Mouse (Mus musculus) kidney, postnatal 0 days (tissue): ENCODE measurements around the gene Cmip. TPM values are rescaled to one million over a fixed set of nuclear protein-coding genes. Genes with fewer than 3 reads are reported as not detected.

Experiments used
- ATAC-seq: fragments of 200-750 bp; cut with Nextera tagmentation; replicated peaks from 2 replicates; pipeline ENCODE4 v1.8.0; 2017; ENCODE audit warnings: low read depth, moderate number of reproducible peaks, moderate TSS enrichment, moderate library complexity; ENCODE audit not compliant: low FRiP score
- DNase-seq: peaks from one replicate; pipeline ENCODE4 v3.0.0-alpha.2; 2016; ENCODE audit warnings: low spot score
- H3K27ac ChIP-seq: fragments of 300-500 bp; sonication (generic); 2 replicates; pipeline ENCODE4 v1.5.1; 2014; ENCODE audit warnings: mild to moderate bottlenecking
- H3K27me3 ChIP-seq: fragments of 300-500 bp; sonication (generic); 2 replicates; pipeline ENCODE4 v1.6.1; 2014; ENCODE audit warnings: low read length, mixed read lengths; ENCODE audit not compliant: insufficient read depth
- H3K36me3 ChIP-seq: fragments of 300-500 bp; sonication (generic); 2 replicates; pipeline ENCODE4 v1.6.1; 2014; ENCODE audit warnings: low read length, mixed read lengths; ENCODE audit not compliant: insufficient read depth
- H3K4me1 ChIP-seq: fragments of 300-500 bp; sonication (generic); replicated peaks from 2 replicates; pipeline ENCODE4 v1.6.1; 2014; ENCODE audit warnings: antibody characterized with exemption, low read length, mixed read lengths; ENCODE audit not compliant: insufficient read depth
- H3K4me2 ChIP-seq: fragments of 300-500 bp; sonication (generic); 2 replicates; pipeline ENCODE4 v1.6.1; 2014; ENCODE audit warnings: mild to moderate bottlenecking, low read length, moderate library complexity, mixed read lengths
- H3K4me3 ChIP-seq: fragments of 300-500 bp; sonication (generic); replicated peaks from 2 replicates; pipeline ENCODE4 v1.5.1; 2014; ENCODE audit warnings: low read depth, low read length
- H3K9ac ChIP-seq: fragments of 300-500 bp; sonication (generic); 2 replicates; pipeline ENCODE4 v1.6.1; 2014; ENCODE audit warnings: low read depth, low read length
- H3K9me3 ChIP-seq: fragments of 300-500 bp; sonication (generic); replicated peaks from 2 replicates; pipeline ENCODE4 v1.6.1; 2016; ENCODE audit warnings: low read length, inconsistent platforms, mixed read lengths
- CTCF ChIP-seq: IDR thresholded peaks from 2 replicates; pipeline ENCODE4 v1.5.1; 2016; ENCODE audit warnings: antibody characterized with exemption, low read depth, mild to moderate bottlenecking, moderate library complexity
- WGBS: fragments of 180-500 bp; shearing (Covaris S2); extraction: QIAGEN DNeasy Blood & Tissue Kit; methylation state at CpG from one replicate; pipeline ENCODE4 v1.1.7; 2014; 5-methylcytosine and 5-hydroxymethylcytosine counted together
- polyA plus RNA-seq: library from polyadenylated mRNA; unstranded; fragments of >200 nt; fragmentation: Nextera tagmentation; extraction: Ambion mirVana; gene quantifications from 2 replicates; pipeline ENCODE4 v1.2.1, GENCODE M21; 2015

Cmip gene
- polyA plus RNA-seq, 1 experiment from 2014 or later = 36.8 TPM

GRCm38 (mm10) chr8:117386142-117386541, 129.3 kb downstream of the Cmip start:
- Histone ChIP-seq H3K9ac (no peak overlapping the region), H3K36me3 (no peaks in the 10 kb centered on the region), H3K9me3 (no peaks in the 10 kb centered on the region; the same call in 1 of the 2 replicates), H3K27ac (no peak overlapping the region), H3K4me3 (no peak overlapping the region), H3K27me3 (no peaks in the 10 kb centered on the region), H3K4me1 (peaks cover 16% of the 10 kb centered on the region), H3K4me2 (no peak overlapping the region)
- WGBS = 74% methylated on average over 2 of the region's 2 CpGs
- ATAC-seq (no peak), DNase-seq (no peak)
- peak; percentile 65 for TF ChIP-seq CTCF

DNA sequence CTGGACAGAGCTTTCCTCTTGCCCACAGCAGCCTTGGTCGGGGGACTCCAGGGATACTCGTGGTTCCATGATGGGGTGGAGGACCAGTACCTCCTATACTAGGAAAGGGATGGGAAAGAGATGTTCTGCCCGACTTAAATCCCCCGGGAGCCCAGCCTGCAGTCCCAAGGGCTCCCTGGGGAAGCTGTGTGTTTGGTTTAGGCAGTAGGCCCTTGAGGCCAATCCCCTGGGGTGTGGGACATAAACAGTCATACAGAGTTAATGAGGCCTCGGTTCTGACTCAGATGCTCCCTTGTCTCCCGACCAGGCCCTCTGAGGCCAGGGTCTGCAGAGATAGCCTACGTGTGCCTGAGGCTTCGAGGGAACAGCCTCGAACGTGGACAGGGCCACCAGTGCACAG, 130.8 kb downstream of the Cmip start:
- Histone ChIP-seq H3K27ac (peak overlapping the region; percentile 55), H3K9me3 (no peaks in the 10 kb centered on the region; the same call in 1 of the 2 replicates), H3K27me3 (no peaks in the 10 kb centered on the region), H3K4me3 (no peak overlapping the region), H3K4me2 (no peak overlapping the region), H3K9ac (no peak overlapping the region), H3K36me3 (no peaks in the 10 kb centered on the region), H3K4me1 (peaks cover 23% of the 10 kb centered on the region)
- 51% methylated on average over 10 of the region's 10 CpGs for WGBS
- no peak for DNase-seq
- TF ChIP-seq CTCF = no peak
- no peak for ATAC-seq

GRCm38 (mm10) chr8:117388370-117388769, 131.5 kb downstream of the Cmip start:
- H3K4me1 ChIP-seq = peaks cover 23% of the 10 kb centered on the region
- no peak for TF ChIP-seq CTCF
- H3K36me3 ChIP-seq = no peaks in the 10 kb centered on the region
- H3K4me3 ChIP-seq = no peak overlapping the region
- peak overlapping the region; percentile 55 for H3K27ac ChIP-seq
- H3K9me3 ChIP-seq = no peaks in the 10 kb centered on the region; the same call in 1 of the 2 replicates
- H3K4me2 ChIP-seq = no peak overlapping the region
- no peak overlapping the region for H3K9ac ChIP-seq
- 29% methylated on average over 8 of the region's 8 CpGs for WGBS
- no peaks in the 10 kb centered on the region for H3K27me3 ChIP-seq
- DNase-seq (peak; percentile 56), ATAC-seq (peak; percentile 73; the same call in 1 of the 2 replicates)

GRCm38 (mm10) chr8:117393853-117394252, 137.0 kb downstream of the Cmip start:
- Histone ChIP-seq H3K4me2 (no peak overlapping the region), H3K9me3 (no peaks in the 10 kb centered on the region), H3K27ac (no peak overlapping the region), H3K4me1 (peaks cover 8% of the 10 kb centered on the region), H3K27me3 (no peaks in the 10 kb centered on the region), H3K9ac (no peak overlapping the region), H3K4me3 (no peak overlapping the region), H3K36me3 (peaks cover 3% of the 10 kb centered on the region; the same call in 1 of the 2 replicates)
- TF ChIP-seq CTCF = no peak
- no peak for ATAC-seq
- DNase-seq = no peak
- WGBS = 73% methylated on average over 6 of the region's 6 CpGs

DNA sequence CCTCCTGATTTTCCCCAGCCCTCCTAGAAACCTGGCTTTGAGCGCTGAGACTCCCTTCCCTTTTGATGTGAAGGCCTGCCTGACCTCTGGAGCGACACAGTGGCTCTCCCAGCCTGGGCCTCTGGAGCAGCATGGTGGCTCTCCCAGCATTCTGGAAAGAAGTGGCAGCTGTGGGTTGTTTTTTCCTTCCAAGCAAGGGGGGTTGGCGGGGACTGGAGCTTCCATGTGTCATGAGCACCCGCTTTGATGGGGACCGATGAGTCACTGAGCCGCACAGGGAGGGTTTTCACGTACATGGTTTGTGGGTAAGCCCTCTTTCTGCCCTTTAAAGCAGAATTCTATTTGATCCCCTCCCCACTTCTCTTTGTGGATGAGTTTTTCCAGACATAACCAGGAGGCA, 138.2 kb downstream of the Cmip start:
- H3K27ac ChIP-seq = no peak overlapping the region
- no peaks in the 10 kb centered on the region for H3K27me3 ChIP-seq
- no peak for ATAC-seq
- H3K4me2 ChIP-seq = no peak overlapping the region
- peaks cover 3% of the 10 kb centered on the region; the same call in 1 of the 2 replicates for H3K36me3 ChIP-seq
- peaks cover 8% of the 10 kb centered on the region for H3K4me1 ChIP-seq
- peak; percentile 34 for DNase-seq
- H3K4me3 ChIP-seq = no peak overlapping the region
- 61% methylated on average over 7 of the region's 7 CpGs for WGBS
- H3K9ac ChIP-seq = no peak overlapping the region
- no peak for TF ChIP-seq CTCF
- no peaks in the 10 kb centered on the region for H3K9me3 ChIP-seq

DNA sequence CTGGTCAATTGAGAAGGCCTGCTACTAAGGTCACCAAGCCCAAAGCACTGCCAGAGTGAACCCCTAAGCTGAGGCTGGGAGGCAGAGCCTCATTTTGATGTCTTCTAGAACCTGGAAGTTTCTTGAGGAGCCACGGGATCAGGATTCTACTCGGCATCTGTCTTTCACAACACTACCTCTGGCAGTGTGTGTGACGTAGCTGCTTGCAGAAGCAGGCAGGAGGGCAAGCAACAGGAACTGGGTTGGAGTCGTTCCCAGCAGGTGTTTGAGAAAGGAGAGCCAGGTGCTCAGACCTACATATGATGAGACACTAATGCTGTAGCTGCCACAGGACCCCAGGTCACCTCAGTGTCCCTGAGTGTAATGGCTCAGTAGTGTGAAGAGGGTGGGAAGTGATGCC, 140.0 kb downstream of the Cmip start:
- WGBS = 94% methylated on average over 4 of the region's 4 CpGs
- H3K27me3 ChIP-seq = no peaks in the 10 kb centered on the region
- no peak overlapping the region for H3K27ac ChIP-seq

GRCm38 (mm10) chr8:117397751-117398150, 140.9 kb downstream of the Cmip start:
- no peak for TF ChIP-seq CTCF
- Histone ChIP-seq H3K9me3 (no peaks in the 10 kb centered on the region), H3K4me2 (no peak overlapping the region), H3K4me3 (no peak overlapping the region), H3K4me1 (0 out of 2 replicates have a peak, but pooled peaks cover under 1% of the 10 kb centered on the region), H3K36me3 (peaks cover 3% of the 10 kb centered on the region; the same call in 1 of the 2 replicates), H3K27ac (no peak overlapping the region), H3K9ac (no peak overlapping the region), H3K27me3 (no peaks in the 10 kb centered on the region)
- 94% methylated on average over 15 of the region's 15 CpGs for WGBS
- no peak for DNase-seq
- ATAC-seq = no peak

More for the DNA sequence above, 140.0 kb downstream of the Cmip start:
- Histone ChIP-seq H3K9me3 (no peaks in the 10 kb centered on the region), H3K4me3 (no peak overlapping the region), H3K4me1 (no peaks in the 10 kb centered on the region), H3K9ac (no peak overlapping the region), H3K4me2 (no peak overlapping the region), H3K36me3 (peaks cover 3% of the 10 kb centered on the region; the same call in 1 of the 2 replicates)
- no peak for TF ChIP-seq CTCF
- no peak for DNase-seq
- ATAC-seq = no peak
